Mouse (Mus musculus) forebrain, embryonic 16.5 days (tissue): ENCODE measurements around the gene Atr. TPM values are rescaled to one million over a fixed set of nuclear protein-coding genes. Genes with fewer than 3 reads are reported as not detected.
"Not testable (repeated sequence)": the region's sequence is repeated elsewhere in the genome, so short reads cannot be mapped to it uniquely, and the experiment has no call there.

Source experiments
- ATAC-seq: fragments of 200-750 bp; cut with Nextera tagmentation; 2 replicates; pipeline ENCODE4 v1.8.0; 2017; ENCODE audit warnings: mild to moderate bottlenecking, moderate library complexity
- H3K27ac ChIP-seq: fragments of 300-500 bp; sonication (generic); 2 replicates; pipeline ENCODE4 v1.5.1; 2014; ENCODE audit warnings: low read length, control low read depth
- H3K27me3 ChIP-seq: fragments of 300-500 bp; sonication (generic); replicated peaks from 2 replicates; pipeline ENCODE4 v1.6.1; 2014; ENCODE audit warnings: low read length; ENCODE audit not compliant: control insufficient read depth, insufficient read depth
- H3K36me3 ChIP-seq: fragments of 300-500 bp; sonication (generic); 2 replicates; pipeline ENCODE4 v1.6.1; 2014; ENCODE audit not compliant: control insufficient read depth, insufficient read depth
- H3K4me1 ChIP-seq: fragments of 300-500 bp; sonication (generic); replicated peaks from 2 replicates; pipeline ENCODE4 v1.6.1; 2014; ENCODE audit warnings: low read length; ENCODE audit not compliant: control insufficient read depth, insufficient read depth
- H3K4me2 ChIP-seq: fragments of 300-500 bp; sonication (generic); 2 replicates; pipeline ENCODE4 v1.6.1; 2014; ENCODE audit warnings: mild to moderate bottlenecking, low read length, control low read depth
- H3K4me3 ChIP-seq: fragments of 300-500 bp; sonication (generic); replicated peaks from 2 replicates; pipeline ENCODE4 v1.5.1; 2014; ENCODE audit warnings: mild to moderate bottlenecking, low read length, control low read depth
- H3K9ac ChIP-seq: fragments of 300-500 bp; sonication (generic); replicated peaks from 2 replicates; pipeline ENCODE4 v1.6.1; 2014; ENCODE audit warnings: low read depth, low read length, control low read depth
- H3K9me3 ChIP-seq: fragments of 300-500 bp; sonication (generic); 2 replicates; pipeline ENCODE4 v1.6.1; 2016; ENCODE audit warnings: low read length; ENCODE audit not compliant: control insufficient read depth
- WGBS: fragments of 180-500 bp; shearing (Covaris S2); extraction: QIAGEN DNeasy Blood & Tissue Kit; methylation state at CpG from one replicate; pipeline ENCODE4 v1.1.7; 2014; 5-methylcytosine and 5-hydroxymethylcytosine counted together
- polyA plus RNA-seq: library from polyadenylated mRNA; unstranded; fragments of >200 nt; fragmentation: Nextera tagmentation; extraction: Ambion mirVana; gene quantifications from 2 replicates; pipeline ENCODE4 v1.2.1, GENCODE M21; 2015

The Atr gene
- polyA plus RNA-seq, 1 experiment from 2014 or later: 16.4 TPM

GRCm38 (mm10) chr9:95958041-95958730, 100.8 kb downstream of the Atr start:
- Histone ChIP-seq H3K27me3 (no peaks in the 10 kb centered on the region), H3K9ac (no peak overlapping the region), H3K4me2 (no peak overlapping the region), H3K27ac (no peak overlapping the region), H3K9me3 (no peaks in the 10 kb centered on the region), H3K4me3 (no peak overlapping the region), H3K36me3 (no peaks in the 10 kb centered on the region), H3K4me1 (peaks cover 6% of the 10 kb centered on the region; the same call in 1 of the 2 replicates)
- ATAC-seq: no peak
- WGBS: 95% methylated on average over 7 of the region's 7 CpGs

GRCm38 (mm10) chr9:95958731-95959105, 101.3 kb downstream of the Atr start:
- H3K36me3 ChIP-seq, H3K4me2 ChIP-seq, H3K9me3 ChIP-seq, ATAC-seq, H3K9ac ChIP-seq, H3K4me1 ChIP-seq, H3K4me3 ChIP-seq, H3K27me3 ChIP-seq, H3K27ac ChIP-seq: not testable (repeated sequence)
- WGBS: 94% methylated on average over 2 of the region's 2 CpGs

- Histone ChIP-seq H3K4me2 (no peak overlapping the region), H3K36me3 (no peaks in the 10 kb centered on the region), H3K4me3 (no peak overlapping the region), H3K9ac (no peak overlapping the region), H3K4me1 (peaks cover 2% of the 10 kb centered on the region; the same call in 1 of the 2 replicates), H3K27me3 (no peaks in the 10 kb centered on the region), H3K27ac (no peak overlapping the region), H3K9me3 (no peaks in the 10 kb centered on the region)
- ATAC-seq: no peak
- WGBS: 69% methylated on average over 6 of the region's 6 CpGs
Observed at GRCm38 (mm10) chr9:95959246-95959645, 101.8 kb downstream of the Atr start.

- H3K4me1 ChIP-seq: peaks cover 2% of the 10 kb centered on the region; the same call in 1 of the 2 replicates
- no peak overlapping the region for H3K4me3 ChIP-seq
- H3K36me3 ChIP-seq: no peaks in the 10 kb centered on the region
- H3K4me2 ChIP-seq: no peak overlapping the region
- WGBS: 94% methylated on average over 3 of the region's 3 CpGs
- H3K9ac ChIP-seq: no peak overlapping the region
- H3K9me3 ChIP-seq: no peaks in the 10 kb centered on the region
- H3K27ac ChIP-seq: no peak overlapping the region
- no peak for ATAC-seq
- no peaks in the 10 kb centered on the region for H3K27me3 ChIP-seq
Observed at GRCm38 (mm10) chr9:95959732-95960428, 102.5 kb downstream of the Atr start.

- H3K27ac ChIP-seq: no peak overlapping the region
- H3K36me3 ChIP-seq: no peaks in the 10 kb centered on the region
- peaks cover 2% of the 10 kb centered on the region; the same call in 1 of the 2 replicates for H3K4me1 ChIP-seq
- no peaks in the 10 kb centered on the region for H3K27me3 ChIP-seq
- H3K9ac ChIP-seq: no peak overlapping the region
- H3K9me3 ChIP-seq: no peaks in the 10 kb centered on the region
- no peak overlapping the region for H3K4me3 ChIP-seq
- H3K4me2 ChIP-seq: no peak overlapping the region
- ATAC-seq: no peak
Observed at GRCm38 (mm10) chr9:95961058-95961457, 103.7 kb downstream of the Atr start.

- H3K27me3 ChIP-seq: no peaks in the 10 kb centered on the region
- no peaks in the 10 kb centered on the region; the same call in 1 of the 2 replicates for H3K4me1 ChIP-seq
- no peaks in the 10 kb centered on the region for H3K9me3 ChIP-seq
- H3K9ac ChIP-seq: no peak overlapping the region
- no peak for ATAC-seq
- H3K27ac ChIP-seq: no peak overlapping the region
- H3K36me3 ChIP-seq: peaks cover 6% of the 10 kb centered on the region; the same call in 1 of the 2 replicates
- no peak overlapping the region for H3K4me2 ChIP-seq
- 96% methylated on average over 13 of the region's 13 CpGs for WGBS
- no peak overlapping the region for H3K4me3 ChIP-seq
Observed at GRCm38 (mm10) chr9:95964037-95964436, 106.6 kb downstream of the Atr start.

GRCm38 (mm10) chr9:95978279-95978678, 120.9 kb downstream of the Atr start:
- no peaks in the 10 kb centered on the region for H3K4me1 ChIP-seq
- no peaks in the 10 kb centered on the region for H3K27me3 ChIP-seq
- no peak for ATAC-seq
- no peak overlapping the region for H3K27ac ChIP-seq
- H3K36me3 ChIP-seq: peaks cover 31% of the 10 kb centered on the region
- WGBS: 95% methylated on average over 2 of the region's 2 CpGs
- H3K9ac ChIP-seq: no peak overlapping the region
- H3K4me3 ChIP-seq: no peak overlapping the region
- H3K4me2 ChIP-seq: no peak overlapping the region
- H3K9me3 ChIP-seq: no peaks in the 10 kb centered on the region

GRCm38 (mm10) chr9:95979896-95980295, 122.5 kb downstream of the Atr start:
- peaks cover 25% of the 10 kb centered on the region for H3K36me3 ChIP-seq
- H3K9me3 ChIP-seq: no peaks in the 10 kb centered on the region
- no peak for ATAC-seq
- H3K9ac ChIP-seq: no peak overlapping the region
- WGBS: 81% methylated on average over 6 of the region's 6 CpGs
- H3K4me1 ChIP-seq: no peaks in the 10 kb centered on the region
- no peak overlapping the region for H3K4me3 ChIP-seq
- H3K4me2 ChIP-seq: no peak overlapping the region
- H3K27ac ChIP-seq: no peak overlapping the region
- H3K27me3 ChIP-seq: no peaks in the 10 kb centered on the region

- no peaks in the 10 kb centered on the region for H3K9me3 ChIP-seq
- ATAC-seq: no peak
- no peak overlapping the region for H3K27ac ChIP-seq
- 93% methylated on average over 2 of the region's 2 CpGs for WGBS
- no peak overlapping the region for H3K9ac ChIP-seq
- no peaks in the 10 kb centered on the region for H3K4me1 ChIP-seq
- H3K4me2 ChIP-seq: no peak overlapping the region
- no peak overlapping the region for H3K4me3 ChIP-seq
- no peaks in the 10 kb centered on the region for H3K27me3 ChIP-seq
- H3K36me3 ChIP-seq: peaks cover 33% of the 10 kb centered on the region
Observed at GRCm38 (mm10) chr9:95992255-95992654, 134.9 kb downstream of the Atr start.
